Mouse (Mus musculus): ENCODE data around the gene Vps54.
"Not testable (repeated sequence)": the region's sequence is repeated elsewhere in the genome, so short reads cannot be mapped to it uniquely, and the experiment has no call there.

Gene Vps54

DNA sequence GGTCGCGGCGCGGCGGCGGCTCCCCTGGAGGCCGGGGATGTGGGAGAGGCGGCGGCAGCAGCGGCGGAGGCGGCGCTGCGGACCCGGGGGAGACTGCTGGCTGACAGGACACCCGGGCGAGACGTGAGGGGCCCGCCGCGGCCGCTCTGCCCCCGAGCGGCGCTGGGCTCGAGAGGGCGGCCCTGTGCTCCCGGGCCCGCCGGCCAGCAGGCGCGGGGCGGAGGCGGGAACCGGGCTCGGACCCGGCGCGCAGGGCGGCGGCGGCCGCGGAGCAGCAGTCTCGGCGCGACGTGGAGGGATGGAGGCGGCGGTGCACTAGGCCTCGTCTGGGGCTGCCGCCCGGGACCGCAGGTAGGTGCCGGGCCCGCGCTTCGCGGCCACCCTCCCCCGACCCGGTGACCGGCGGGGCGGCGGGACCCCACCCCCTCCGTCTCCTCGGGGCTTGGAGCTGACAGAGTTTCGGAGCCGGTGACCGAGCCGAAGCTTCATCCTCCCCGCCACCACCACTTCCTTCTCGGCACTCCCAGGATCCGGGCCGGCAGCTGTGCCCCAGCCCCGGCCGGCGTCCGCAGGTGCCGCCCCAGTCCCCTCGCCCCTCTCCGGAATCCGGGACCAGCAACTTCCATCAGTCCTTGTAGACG is at the start of gene Vps54:
Vps54 (plus strand) TSS at position 261 of the 641 bp plus-strand sequence.
- no peak for DNase-seq (ENCODE audit: low read depth, low spot score)

DNA sequence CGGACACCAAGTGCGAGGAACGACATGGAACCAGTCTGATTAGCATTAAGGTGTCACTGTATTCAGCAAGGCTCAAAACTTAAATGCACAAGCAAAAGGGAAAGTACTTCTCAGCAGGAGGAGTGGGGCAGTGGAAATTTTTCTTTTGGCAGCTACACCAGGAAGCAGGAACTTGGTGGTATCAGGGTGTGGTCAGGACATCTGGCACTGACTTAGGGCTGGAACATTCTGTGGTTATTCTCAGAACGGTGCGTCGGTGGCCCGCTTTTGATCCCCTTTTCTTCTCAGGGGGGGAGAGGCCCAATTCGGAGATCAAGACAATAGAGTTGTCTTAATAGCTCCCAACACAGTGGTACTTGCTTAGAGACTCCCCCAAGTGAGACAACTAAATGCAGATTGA is 47.3 kb upstream of the Vps54 start:
- DNase-seq (ENCODE audit: low read depth, low spot score), result not testable (repeated sequence)

DNA sequence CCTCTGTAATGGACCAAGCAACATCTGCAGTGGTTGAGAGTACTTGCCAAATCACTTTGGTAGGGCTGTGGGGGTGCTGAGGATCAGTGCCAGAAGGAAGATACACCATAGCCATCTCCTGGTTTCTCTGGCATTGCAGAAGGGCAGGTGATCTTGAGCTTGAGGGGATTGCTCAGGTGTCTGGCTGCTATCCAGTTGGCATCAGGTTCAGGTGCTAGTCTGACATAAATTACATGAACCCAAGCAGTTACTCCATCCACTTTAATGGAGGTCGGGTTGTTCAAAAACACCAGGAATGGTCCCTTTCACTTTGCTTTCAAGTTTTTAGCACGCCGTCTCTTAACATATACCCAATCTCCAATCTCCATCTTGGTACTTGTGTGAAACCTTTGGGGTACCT is 44.2 kb upstream of the Vps54 start:
- DNase-seq (ENCODE audit: low read depth, low spot score), result no peak

DNA sequence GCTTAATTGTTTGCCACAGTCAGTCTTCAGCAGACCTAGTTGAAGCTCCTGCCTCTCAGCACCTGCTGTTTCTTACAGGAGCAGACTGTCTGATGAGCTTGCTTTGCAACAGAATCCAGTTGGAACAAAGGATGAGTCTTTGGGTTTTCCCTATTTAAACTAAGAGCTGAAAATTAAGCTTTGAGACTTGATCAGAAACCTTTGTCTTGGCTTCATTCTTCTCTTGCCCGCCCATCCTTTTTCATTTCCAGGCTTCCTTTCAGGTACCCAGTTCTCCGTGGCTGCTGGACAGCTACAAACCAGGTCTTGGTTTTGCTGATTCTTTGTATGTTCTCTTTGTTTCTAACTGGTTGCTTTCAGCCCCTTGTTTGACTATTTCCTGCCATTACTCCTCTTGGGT is 30.0 kb upstream of the Vps54 start:
- no peak for DNase-seq (ENCODE audit: low read depth, low spot score)

DNA sequence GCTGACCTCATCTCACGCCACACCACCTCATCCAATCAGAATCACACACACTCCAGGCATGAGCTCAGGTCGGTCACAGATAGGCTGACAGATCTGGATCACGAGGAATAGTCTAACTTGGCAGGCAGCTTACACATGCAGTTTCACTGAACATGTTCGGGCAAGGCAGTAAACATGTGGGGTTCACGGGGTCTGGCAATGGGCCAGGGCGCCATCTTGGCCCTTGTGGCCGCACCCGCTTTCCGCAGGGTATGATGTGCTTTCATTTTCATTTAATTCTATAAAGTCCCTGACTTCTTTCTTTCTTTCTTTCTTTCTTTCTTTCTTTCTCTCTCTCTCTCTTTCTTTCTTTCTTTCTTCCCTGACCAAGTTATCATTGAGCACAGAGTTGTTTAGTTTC is 29.4 kb upstream of the Vps54 start:
- DNase-seq (ENCODE audit: low read depth, low spot score), result not testable (repeated sequence)

DNA sequence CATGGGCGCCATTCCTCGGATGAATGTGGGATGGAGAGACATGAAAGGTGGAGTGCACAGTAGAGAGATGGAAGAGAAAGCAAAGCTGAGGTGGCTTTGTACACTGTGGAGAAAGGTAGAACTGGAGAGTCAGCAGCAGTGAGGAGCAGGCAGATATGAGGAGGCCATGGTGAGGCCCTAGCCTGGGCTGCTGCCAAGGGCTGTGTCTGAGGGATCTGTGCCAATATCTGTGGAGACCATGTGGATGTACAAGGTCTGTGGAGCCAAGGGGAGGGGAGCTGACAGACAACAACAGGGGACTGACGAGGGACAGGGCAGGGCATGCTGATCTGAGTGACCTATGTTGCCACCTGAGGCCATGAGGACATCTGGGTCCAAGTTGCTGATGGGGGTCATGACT is 21.7 kb upstream of the Vps54 start:
- no peak for DNase-seq (ENCODE audit: low read depth, low spot score)

DNA sequence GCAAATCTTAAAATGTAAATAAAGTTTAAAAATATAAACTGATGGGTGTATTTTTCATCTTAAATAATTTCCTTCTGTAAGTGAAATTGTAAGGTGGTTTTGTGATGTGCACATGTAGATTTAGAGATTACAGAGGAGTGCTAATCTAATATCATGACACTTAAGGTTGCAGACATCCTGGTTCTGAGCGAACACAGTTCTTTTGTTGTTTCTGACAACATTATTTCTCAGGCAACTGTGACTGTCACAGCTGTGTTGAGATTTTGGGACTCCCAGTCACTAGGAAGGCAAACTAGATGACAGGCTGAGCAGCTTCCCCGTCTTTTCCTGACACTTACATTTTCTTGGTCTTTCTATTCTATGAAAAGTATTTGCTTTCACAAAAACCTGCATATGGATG is 19.8 kb upstream of the Vps54 start:
- DNase-seq (ENCODE audit: low read depth, low spot score), result no peak

DNA sequence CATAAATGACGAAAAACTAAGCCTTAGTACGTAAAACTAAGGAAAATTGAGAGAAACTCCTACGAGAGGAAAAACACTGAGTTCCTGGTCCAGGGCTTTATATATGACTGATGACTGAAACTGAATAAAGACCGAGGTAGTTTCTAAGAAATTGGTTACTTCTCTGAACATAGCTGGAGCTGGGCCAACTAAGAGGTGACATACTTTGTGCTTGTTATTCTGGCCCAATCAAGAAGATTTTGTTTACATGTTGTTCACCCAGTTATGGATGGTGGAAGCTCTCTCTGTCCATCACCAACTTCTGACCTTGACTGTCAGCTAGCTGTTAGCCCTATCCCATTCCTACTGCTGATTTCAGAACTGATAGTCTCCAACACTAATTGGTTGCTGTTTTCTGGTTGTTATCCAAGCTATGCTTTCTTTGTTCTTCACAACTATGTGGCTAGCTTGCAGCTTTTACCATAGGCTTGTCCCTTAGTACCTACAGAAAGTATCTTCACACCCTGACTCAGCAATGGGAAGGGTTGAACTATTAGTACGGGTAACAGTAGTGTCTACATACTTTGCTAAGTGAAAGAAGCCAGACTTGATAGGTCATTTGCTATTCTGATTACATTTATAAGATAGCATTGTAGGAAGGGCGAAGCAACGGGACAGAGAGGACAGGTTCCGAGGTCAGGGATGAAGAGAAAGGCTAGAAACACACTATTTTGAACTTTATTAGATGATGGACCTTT is 19.1 kb upstream of the Vps54 start:
- DNase-seq (ENCODE audit: low read depth, low spot score), result no peak

DNA sequence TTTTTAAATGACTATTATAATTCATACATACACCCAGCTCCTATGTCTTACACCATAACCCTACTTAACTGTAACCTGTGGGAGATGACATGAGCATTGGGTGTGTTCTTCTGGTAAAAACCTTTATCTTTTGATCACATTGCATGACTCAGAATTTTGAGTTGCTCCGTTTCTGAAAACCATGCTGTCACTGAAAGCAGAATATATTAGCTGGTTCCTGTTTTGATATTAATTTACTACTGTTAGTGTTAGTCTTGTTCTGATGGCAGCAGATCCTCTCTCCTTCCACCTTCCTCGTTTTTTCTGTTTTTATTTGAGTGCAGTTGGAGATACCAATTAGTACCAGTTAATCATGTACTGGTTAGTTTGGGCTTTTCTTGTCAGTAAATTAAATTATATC is 18.3 kb upstream of the Vps54 start:
- no peak for DNase-seq (ENCODE audit: low read depth, low spot score)

DNA sequence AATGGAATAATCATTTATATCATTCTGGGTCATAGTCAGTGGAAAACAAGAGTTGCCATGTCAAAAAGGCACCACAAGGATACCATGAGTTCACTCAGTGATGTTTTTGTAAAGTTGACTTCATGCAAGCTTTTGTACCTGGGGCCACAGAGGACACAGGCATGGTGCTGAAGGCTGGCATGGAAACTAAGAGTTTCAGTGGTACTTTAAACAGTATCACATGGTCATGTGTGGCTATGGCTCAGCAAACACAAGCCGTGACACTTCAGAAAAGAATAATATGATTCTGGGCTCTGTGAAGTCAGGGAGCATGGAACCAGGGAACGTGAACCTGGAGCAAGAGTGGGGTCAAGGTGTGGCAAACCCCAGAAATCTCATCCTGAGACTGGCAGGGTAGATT is 17.7 kb upstream of the Vps54 start:
- DNase-seq (ENCODE audit: low read depth, low spot score), result no peak

DNA sequence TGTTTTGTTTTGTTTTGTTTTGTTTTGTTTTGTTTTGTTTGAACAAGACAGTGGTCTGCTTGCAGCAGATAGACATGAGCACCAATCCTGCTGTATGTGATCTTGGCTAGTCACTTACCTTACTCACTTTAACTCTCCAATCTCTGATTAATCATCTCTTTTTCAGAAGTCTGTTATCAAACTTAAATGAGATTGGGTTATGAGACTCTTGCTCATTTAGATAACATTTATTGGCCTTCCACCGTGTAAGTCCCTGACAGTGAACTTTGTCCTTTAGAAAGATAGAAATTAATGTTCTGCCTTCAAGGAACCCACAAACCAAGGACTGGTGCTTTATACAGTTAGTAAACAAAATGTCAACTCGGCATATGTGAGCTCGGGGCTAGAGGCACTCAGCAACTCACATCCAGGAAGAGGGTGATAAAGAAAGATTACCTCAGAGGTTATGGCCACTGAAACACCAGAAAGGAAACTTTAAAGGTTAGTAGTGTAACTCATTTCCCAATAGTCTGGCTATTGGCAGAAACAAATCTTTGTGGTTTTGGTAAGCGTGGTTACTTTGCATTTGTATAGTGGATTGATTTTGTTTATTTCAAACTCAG is 16.4 kb upstream of the Vps54 start:
- DNase-seq (ENCODE audit: low read depth, low spot score), result no peak

DNA sequence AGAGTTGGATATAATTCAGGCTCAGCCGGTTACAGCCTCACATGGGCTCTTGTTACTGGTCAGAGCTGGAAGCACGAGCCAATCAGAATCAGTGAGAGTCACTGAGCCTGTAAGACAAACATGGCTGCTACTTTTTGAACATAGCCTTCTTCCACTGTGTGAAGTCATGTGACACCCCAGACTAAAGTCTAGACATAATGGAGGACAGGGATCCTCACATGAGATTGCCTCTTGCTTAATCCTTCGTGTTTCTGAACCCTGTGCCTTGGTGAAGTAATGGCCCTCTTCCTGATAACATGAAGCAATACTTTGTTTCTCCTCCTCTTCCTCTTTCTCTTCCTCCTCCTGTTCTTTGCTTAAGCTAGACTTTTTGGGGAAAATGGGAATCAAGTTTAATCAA is 15.5 kb upstream of the Vps54 start:
- no peak for DNase-seq (ENCODE audit: low read depth, low spot score)

DNA sequence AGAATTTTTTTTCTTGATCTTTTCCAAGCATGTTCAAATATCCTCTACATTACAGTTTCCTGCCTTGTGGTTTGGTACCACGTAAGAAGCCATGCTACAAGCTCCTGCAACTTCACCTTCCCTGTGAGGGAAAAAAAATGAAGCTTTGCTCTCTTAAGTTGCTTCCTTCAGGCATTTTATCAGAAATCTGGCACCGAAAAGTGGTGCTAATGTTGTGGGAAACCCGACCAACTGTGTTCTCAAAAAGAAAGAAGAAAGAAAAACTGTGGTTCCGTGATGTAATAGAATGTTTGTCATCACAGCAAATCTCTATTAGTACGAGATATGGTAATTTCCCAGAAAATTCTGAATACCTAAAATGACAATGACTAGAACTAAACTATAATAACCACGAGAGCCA is 15.0 kb upstream of the Vps54 start:
- no peak for DNase-seq (ENCODE audit: low read depth, low spot score)

DNA sequence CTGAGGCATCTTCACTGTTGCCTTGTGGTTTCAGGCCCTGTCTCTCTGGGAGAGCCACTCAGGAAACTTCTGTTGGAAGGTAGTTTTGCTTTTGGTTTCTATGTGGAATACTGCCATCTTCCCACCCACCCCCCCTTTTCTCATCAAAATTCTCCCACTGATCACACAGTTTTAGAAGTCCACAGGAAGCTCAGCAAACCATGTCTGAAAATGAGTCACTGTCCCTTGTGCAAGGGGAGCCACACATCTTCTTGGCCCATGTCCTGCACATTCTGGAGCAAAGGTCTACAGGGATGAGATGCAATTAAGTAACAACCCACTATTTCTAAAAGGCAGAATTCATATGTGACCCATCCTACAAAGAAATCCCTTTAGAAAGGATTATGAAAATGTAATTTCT is 14.6 kb upstream of the Vps54 start:
- no peak for DNase-seq (ENCODE audit: low read depth, low spot score)

DNA sequence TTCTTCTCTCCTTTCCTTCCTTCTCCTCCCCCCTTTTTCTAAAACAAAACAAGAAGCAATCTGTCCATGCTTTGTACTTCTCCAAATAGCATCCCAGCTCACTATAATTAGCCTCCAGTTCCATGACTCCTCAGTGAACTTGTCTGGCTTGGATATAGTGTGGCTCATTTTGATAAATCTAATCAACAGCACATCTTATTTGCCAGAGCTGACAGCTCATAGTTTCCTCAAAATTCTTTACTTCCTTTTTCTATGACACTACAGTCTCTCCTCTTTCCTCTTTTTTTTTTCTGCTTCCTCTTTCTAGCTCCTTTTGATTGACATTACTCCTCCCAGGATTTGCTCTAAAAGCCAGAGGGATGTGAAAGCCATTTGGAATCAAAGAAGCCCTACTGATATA is 14.1 kb upstream of the Vps54 start:
- DNase-seq (ENCODE audit: low read depth, low spot score), result no peak

DNA sequence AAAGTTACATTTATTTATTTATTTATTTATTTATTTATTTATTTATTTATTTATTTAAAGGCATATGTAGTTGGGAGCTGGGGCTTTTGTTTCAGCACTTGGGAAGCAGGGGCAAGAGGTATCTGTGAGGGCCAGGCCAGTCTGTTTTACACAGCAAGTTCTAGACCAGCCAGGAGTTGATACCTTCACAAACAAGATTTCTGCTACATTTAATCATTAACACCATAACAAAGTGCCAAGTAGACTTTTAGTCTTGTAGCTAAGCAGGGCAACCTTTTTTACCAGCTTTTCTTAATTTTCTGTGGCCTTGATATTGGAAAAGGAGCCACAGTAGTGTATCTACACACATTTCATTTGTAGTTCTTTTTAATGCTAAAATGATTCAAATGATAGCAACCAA is 3.7 kb upstream of the Vps54 start:
- DNase-seq (ENCODE audit: low read depth, low spot score), result no peak

DNA sequence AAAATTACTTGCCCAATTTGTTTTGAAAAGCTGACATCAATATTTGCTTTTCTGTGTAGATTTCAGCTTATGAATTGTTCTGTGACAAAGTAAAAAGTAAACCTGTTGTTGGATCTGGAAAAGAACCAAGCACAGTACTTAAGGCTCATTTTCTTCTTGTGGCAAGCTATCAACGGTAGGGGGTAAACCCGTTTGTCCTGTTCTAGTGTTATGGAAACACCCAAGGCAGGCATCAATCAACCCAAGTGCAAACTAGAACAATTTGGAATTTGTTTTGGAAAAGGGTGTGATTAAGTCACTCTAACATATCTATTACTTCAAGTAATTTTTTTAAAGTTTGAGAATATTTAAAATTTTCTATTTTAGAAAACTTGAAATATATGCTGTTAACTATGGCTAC is 3.3 kb upstream of the Vps54 start:
- no peak for DNase-seq (ENCODE audit: low read depth, low spot score)

DNA sequence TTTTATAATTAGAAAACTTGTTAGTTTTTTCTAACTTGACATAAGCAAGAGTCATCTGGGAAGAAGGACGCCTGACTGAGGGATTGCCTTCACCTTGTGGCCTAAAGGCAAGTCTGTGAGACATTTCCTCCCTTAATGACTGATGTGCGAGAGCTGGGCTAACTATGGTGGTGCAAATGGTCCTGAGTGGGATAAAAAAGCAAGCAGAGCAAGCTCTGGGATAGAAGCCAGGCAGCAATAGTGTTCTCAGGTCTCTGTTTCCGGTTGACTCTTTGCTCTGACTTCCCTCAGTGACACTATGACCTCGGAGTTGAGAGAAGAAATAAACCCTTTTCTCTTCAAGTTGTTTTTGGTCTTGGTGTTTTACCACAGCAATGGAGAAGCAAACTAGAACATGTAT is 2.1 kb upstream of the Vps54 start:
- no peak for DNase-seq (ENCODE audit: low read depth, low spot score)

DNA sequence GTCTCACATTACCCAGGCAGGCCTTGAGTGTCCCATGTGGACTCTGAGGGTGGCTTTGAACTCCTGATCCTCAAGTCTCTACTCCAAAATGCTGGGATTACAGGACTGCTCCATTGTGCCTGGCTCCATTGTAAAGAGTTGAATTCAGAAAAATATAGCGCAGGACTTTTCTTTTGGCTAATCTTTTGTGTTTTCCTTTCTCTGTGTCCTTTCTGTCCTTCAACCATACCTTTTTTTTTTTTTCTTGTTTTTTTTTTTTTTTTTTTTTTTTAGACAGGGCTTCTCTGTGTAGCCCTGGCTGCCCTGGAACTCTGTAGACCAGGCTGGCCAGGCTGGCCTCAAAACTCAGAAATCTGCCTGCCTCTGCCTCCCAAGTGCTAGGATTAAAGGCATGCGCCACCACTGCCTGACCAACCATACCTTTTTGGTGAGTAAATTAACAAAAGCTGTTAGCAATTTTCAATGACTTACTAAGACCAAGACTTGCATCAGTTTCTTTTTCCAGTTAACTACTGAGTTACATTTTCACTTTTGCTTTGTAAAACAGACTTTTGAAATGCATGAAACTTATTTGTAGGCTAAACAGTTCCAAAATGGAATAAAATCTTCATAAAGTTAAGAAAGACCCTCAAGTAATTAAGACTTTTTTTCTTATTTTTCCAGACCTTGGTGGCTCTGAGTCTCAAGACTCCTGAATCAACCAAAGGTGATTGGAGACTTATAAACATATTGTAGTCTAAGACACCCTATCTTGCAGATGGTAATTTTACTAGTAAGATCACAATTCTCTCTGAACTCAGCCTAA is 1.4 kb upstream of the Vps54 start:
- DNase-seq (ENCODE audit: low read depth, low spot score), result no peak

DNA sequence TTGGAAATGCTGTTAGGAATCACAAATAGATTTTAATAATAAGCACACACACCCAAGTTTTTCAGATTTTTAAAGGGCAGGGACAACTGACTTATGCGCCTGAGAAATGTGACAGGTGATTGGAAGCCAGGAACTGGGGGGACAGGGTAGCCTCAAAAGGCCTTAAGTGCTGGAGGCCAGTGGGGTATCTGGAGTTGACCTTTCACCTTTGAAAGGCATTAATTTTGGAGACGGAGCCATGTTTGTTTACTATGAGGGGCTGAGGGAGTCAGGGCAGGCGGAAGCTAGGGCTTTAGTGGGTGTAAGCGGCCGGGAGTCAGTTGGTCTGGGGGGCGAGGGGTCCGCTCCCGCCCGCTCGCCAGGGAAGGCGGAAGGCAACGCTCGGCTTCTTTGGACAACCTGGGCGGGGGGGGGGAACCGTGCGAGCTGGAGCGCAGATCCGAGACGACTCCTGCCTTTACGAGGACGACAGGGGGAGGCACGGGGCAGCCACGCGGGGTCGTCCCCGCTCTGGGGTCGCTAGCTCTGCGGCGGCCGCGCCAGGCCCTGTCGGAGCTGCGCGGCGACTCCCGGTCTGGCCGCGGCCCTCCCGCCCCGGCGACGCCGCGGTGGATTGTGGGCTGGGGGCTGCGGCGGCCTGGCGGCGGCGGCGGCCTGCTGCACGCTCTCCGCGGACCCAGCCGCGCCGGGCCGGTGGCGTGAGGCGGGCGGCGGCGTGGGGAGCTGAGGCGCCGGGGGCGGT is 631 bp upstream of the Vps54 start:
- no peak for DNase-seq (ENCODE audit: low read depth, low spot score)

DNA sequence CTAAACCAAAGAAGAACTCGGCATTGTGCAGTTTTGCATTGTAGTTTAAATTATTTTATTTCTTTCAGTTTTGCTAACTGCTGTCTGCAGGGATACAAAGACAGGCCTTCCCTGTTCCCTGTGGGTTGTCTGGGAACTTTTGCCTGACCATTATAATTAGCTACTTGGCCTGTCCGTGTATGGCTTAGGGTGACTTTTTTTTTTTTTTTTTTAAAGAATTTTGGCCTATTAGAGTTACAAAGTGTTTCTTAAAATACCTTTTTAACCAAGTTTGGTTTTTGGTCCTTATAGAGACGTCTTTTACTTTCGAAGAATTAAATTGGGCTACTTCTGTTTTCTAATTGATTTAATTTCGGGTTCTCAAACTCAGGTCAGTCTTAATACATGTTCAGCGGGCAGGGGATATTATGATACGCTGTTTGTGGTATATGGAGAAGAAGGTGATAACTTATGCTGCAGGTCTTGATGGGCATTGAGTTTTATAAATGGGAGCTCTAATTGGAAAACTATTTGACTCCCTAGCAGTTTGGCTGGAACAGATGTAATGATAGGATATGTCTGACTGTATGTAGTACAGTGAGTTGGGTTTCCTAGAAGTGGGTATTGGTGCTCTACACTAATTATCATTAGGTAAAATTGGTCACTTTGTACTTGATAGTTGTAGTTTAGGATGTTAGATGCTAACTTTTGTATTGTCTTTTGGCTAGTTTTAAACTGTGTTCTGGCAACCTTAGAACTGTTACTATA is 855 bp downstream of the Vps54 start:
- DNase-seq (ENCODE audit: low read depth, low spot score), result no peak

All from telencephalon, adult 2 months (tissue).